Mouse (Mus musculus): ENCODE measurements around the gene Arhgap28.
"Not testable (repeated sequence)": the region's sequence is repeated elsewhere in the genome, so short reads cannot be mapped to it uniquely, and the experiment has no call there.

The Arhgap28 gene

GRCm38 (mm10) chr17:67888081-67888480 lies 115.8 kb downstream of the Arhgap28 start:
- no peak for DNase-seq (ENCODE audit: low read depth, low spot score)

GRCm38 (mm10) chr17:67886326-67886725 lies 117.6 kb downstream of the Arhgap28 start:
- DNase-seq (ENCODE audit: low read depth, low spot score), result no peak

- DNase-seq (ENCODE audit: low read depth, low spot score), result no peak
Observed at GRCm38 (mm10) chr17:67877599-67877998, 126.3 kb downstream of the Arhgap28 start.

GRCm38 (mm10) chr17:67869731-67870601 lies 134.0 kb downstream of the Arhgap28 start:
- peak; percentile 77 for DNase-seq (ENCODE audit: low read depth, low spot score)

- peak; percentile 54 for DNase-seq (ENCODE audit: low read depth, low spot score)
Observed at GRCm38 (mm10) chr17:67866541-67867241, 137.2 kb downstream of the Arhgap28 start.

GRCm38 (mm10) chr17:67866026-67866425 lies 137.9 kb downstream of the Arhgap28 start:
- DNase-seq (ENCODE audit: low read depth, low spot score), result no peak

GRCm38 (mm10) chr17:67864912-67865311 lies 139.0 kb downstream of the Arhgap28 start:
- DNase-seq (ENCODE audit: low read depth, low spot score), result no peak

GRCm38 (mm10) chr17:67864363-67864762 lies 139.6 kb downstream of the Arhgap28 start:
- DNase-seq (ENCODE audit: low read depth, low spot score), result no peak

GRCm38 (mm10) chr17:67861744-67862535 lies 142.0 kb downstream of the Arhgap28 start:
- DNase-seq (ENCODE audit: low read depth, low spot score), result peak; percentile 80

- no peak for DNase-seq (ENCODE audit: low read depth, low spot score)
Observed at GRCm38 (mm10) chr17:67861080-67861630, 142.8 kb downstream of the Arhgap28 start.

GRCm38 (mm10) chr17:67841494-67841893 lies 162.4 kb downstream of the Arhgap28 start:
- not testable (repeated sequence) for DNase-seq (ENCODE audit: low read depth, low spot score)

- no peak for DNase-seq (ENCODE audit: low read depth, low spot score)
Observed at GRCm38 (mm10) chr17:67838948-67839347, 165.0 kb downstream of the Arhgap28 start.

GRCm38 (mm10) chr17:67837351-67838090 lies 166.4 kb downstream of the Arhgap28 start:
- peak; percentile 89 for DNase-seq (ENCODE audit: low read depth, low spot score)

- no peak for DNase-seq (ENCODE audit: low read depth, low spot score)
Observed at GRCm38 (mm10) chr17:67836146-67836895, 167.6 kb downstream of the Arhgap28 start.

GRCm38 (mm10) chr17:67827431-67827830 lies 176.5 kb downstream of the Arhgap28 start:
- no peak for DNase-seq (ENCODE audit: low read depth, low spot score)

GRCm38 (mm10) chr17:67816916-67817315 lies 187.0 kb downstream of the Arhgap28 start:
- no peak for DNase-seq (ENCODE audit: low read depth, low spot score)

- DNase-seq (ENCODE audit: low read depth, low spot score), result no peak
Observed at GRCm38 (mm10) chr17:67815720-67816119, 188.2 kb downstream of the Arhgap28 start.

GRCm38 (mm10) chr17:67813666-67814065 lies 190.3 kb downstream of the Arhgap28 start:
- no peak for DNase-seq (ENCODE audit: low read depth, low spot score)

GRCm38 (mm10) chr17:67809171-67809570 lies 194.7 kb downstream of the Arhgap28 start:
- no peak for DNase-seq (ENCODE audit: low read depth, low spot score)

All from mesoderm, embryonic 11.5 days (tissue).